Mouse (Mus musculus): ENCODE results near the gene Gstp3. TPM values are rescaled to one million over a fixed set of nuclear protein-coding genes. Genes with fewer than 3 reads are reported as not detected.

Gene Gstp3
- polyA plus RNA-seq, 1 experiment from 2014 or later = 0.32 TPM

- 7% methylated on average over 9 of the region's 9 CpGs for WGBS
- H3K27ac ChIP-seq = no peak overlapping the region
- no peaks in the 10 kb centered on the region for H3K36me3 ChIP-seq
- no peaks in the 10 kb centered on the region for H3K9me3 ChIP-seq
- H3K4me3 ChIP-seq = peak overlapping the region; percentile 51; the same call in 1 of the 2 replicates
- H3K4me1 ChIP-seq = peaks cover 50% of the 10 kb centered on the region
- peak overlapping the region; percentile 93 for H3K4me2 ChIP-seq
- no peak overlapping the region for H3K9ac ChIP-seq
- ATAC-seq (ENCODE audit: insufficient number of reproducible peaks, insufficient read depth, low FRiP score, low TSS enrichment, low read depth) = no peak
- peaks cover 44% of the 10 kb centered on the region for H3K27me3 ChIP-seq
These were observed 39.7 kb upstream of the Gstp3 start for GRCm38 (mm10) chr19:4099056-4099455.

- H3K9me3 ChIP-seq = no peaks in the 10 kb centered on the region
- peak overlapping the region; percentile 16; the same call in 1 of the 2 replicates for H3K9ac ChIP-seq
- H3K4me1 ChIP-seq = peaks cover 50% of the 10 kb centered on the region
- WGBS = 89% methylated on average over 13 of the region's 13 CpGs
- peak overlapping the region; percentile 81; the same call in 1 of the 2 replicates for H3K4me2 ChIP-seq
- H3K27me3 ChIP-seq = peaks cover 44% of the 10 kb centered on the region
- H3K27ac ChIP-seq = no peak overlapping the region
- H3K4me3 ChIP-seq = no peak overlapping the region
- ATAC-seq (ENCODE audit: insufficient number of reproducible peaks, insufficient read depth, low FRiP score, low TSS enrichment, low read depth) = no peak
- H3K36me3 ChIP-seq = no peaks in the 10 kb centered on the region
These were observed 39.1 kb upstream of the Gstp3 start for GRCm38 (mm10) chr19:4098426-4098825.

GRCm38 (mm10) chr19:4097441-4097825 lies 38.1 kb upstream of the Gstp3 start:
- Histone ChIP-seq H3K4me2 (peak overlapping the region; percentile 81), H3K27ac (peak overlapping the region; percentile 76), H3K9ac (peak overlapping the region; percentile 57), H3K4me1 (peaks cover 50% of the 10 kb centered on the region), H3K4me3 (peak overlapping the region; percentile 64), H3K36me3 (no peaks in the 10 kb centered on the region), H3K27me3 (peaks cover 36% of the 10 kb centered on the region), H3K9me3 (no peaks in the 10 kb centered on the region)
- ATAC-seq (ENCODE audit: insufficient number of reproducible peaks, insufficient read depth, low FRiP score, low TSS enrichment, low read depth) = peak; percentile 12
- 1% methylated on average over 21 of the region's 21 CpGs for WGBS

GRCm38 (mm10) chr19:4096642-4097440 lies 37.5 kb upstream of the Gstp3 start, which contains the start of gene Cdk2ap2:
TSS of gene Cdk2ap2 (plus strand) at chr19:4097182.
- ATAC-seq (ENCODE audit: insufficient number of reproducible peaks, insufficient read depth, low FRiP score, low TSS enrichment, low read depth) = peak; percentile 88
- H3K27ac ChIP-seq = peak within 1 kb of the TSS; percentile 76
- no peaks in the 10 kb centered on the region for H3K9me3 ChIP-seq

GRCm38 (mm10) chr19:4095802-4096201 lies 36.4 kb upstream of the Gstp3 start:
- Histone ChIP-seq H3K27me3 (peaks cover 20% of the 10 kb centered on the region), H3K4me1 (peaks cover 42% of the 10 kb centered on the region), H3K9me3 (no peaks in the 10 kb centered on the region), H3K36me3 (no peaks in the 10 kb centered on the region), H3K9ac (no peak overlapping the region), H3K4me2 (no peak overlapping the region), H3K27ac (no peak overlapping the region), H3K4me3 (no peak overlapping the region)
- 65% methylated on average over 3 of the region's 3 CpGs for WGBS
- no peak for ATAC-seq (ENCODE audit: insufficient number of reproducible peaks, insufficient read depth, low FRiP score, low TSS enrichment, low read depth)

More at GRCm38 (mm10) chr19:4096642-4097440, 37.5 kb upstream of the Gstp3 start, which contains the start of gene Cdk2ap2:
- Histone ChIP-seq H3K27me3 (peaks cover 30% of the 10 kb centered on the region), H3K4me1 (peaks cover 50% of the 10 kb centered on the region), H3K4me3 (peak within 1 kb of the TSS; percentile 64), H3K36me3 (no peaks in the 10 kb centered on the region), H3K9ac (peak within 1 kb of the TSS; percentile 67), H3K4me2 (peak within 1 kb of the TSS; percentile 81)
- WGBS = under 1% methylated on average over 65 of the region's 65 CpGs

GRCm38 (mm10) chr19:4094774-4095303 lies 35.5 kb upstream of the Gstp3 start:
- Histone ChIP-seq H3K4me3 (no peak overlapping the region), H3K36me3 (no peaks in the 10 kb centered on the region), H3K9ac (no peak overlapping the region), H3K27ac (no peak overlapping the region), H3K4me1 (peaks cover 33% of the 10 kb centered on the region), H3K27me3 (peaks cover 10% of the 10 kb centered on the region), H3K4me2 (no peak overlapping the region), H3K9me3 (no peaks in the 10 kb centered on the region)
- WGBS = 82% methylated on average over 5 of the region's 5 CpGs
- no peak for ATAC-seq (ENCODE audit: insufficient number of reproducible peaks, insufficient read depth, low FRiP score, low TSS enrichment, low read depth)

- H3K4me3 ChIP-seq = no peak overlapping the region
- H3K4me2 ChIP-seq = no peak overlapping the region
- ATAC-seq (ENCODE audit: insufficient number of reproducible peaks, insufficient read depth, low FRiP score, low TSS enrichment, low read depth) = no peak
- no peaks in the 10 kb centered on the region for H3K36me3 ChIP-seq
- H3K4me1 ChIP-seq = peaks cover 28% of the 10 kb centered on the region
- H3K27me3 ChIP-seq = peaks cover 5% of the 10 kb centered on the region
- WGBS = 72% methylated on average over 3 of the region's 3 CpGs
- peak overlapping the region; percentile 32; the same call in 1 of the 2 replicates for H3K9ac ChIP-seq
- H3K9me3 ChIP-seq = no peaks in the 10 kb centered on the region
- H3K27ac ChIP-seq = no peak overlapping the region
These were observed 35.0 kb upstream of the Gstp3 start for GRCm38 (mm10) chr19:4094348-4094747.

GRCm38 (mm10) chr19:4093772-4094171 lies 34.4 kb upstream of the Gstp3 start:
- no peak overlapping the region for H3K4me2 ChIP-seq
- H3K4me1 ChIP-seq = peaks cover 22% of the 10 kb centered on the region
- H3K9ac ChIP-seq = no peak overlapping the region
- H3K27ac ChIP-seq = no peak overlapping the region
- H3K27me3 ChIP-seq = no peaks in the 10 kb centered on the region; the same call in 1 of the 2 replicates
- ATAC-seq (ENCODE audit: insufficient number of reproducible peaks, insufficient read depth, low FRiP score, low TSS enrichment, low read depth) = no peak
- H3K4me3 ChIP-seq = no peak overlapping the region
- 70% methylated on average over 7 of the region's 7 CpGs for WGBS
- H3K9me3 ChIP-seq = no peaks in the 10 kb centered on the region
- H3K36me3 ChIP-seq = no peaks in the 10 kb centered on the region

GRCm38 (mm10) chr19:4092750-4093149 lies 33.4 kb upstream of the Gstp3 start:
- Histone ChIP-seq H3K27ac (no peak overlapping the region), H3K4me1 (peaks cover 13% of the 10 kb centered on the region), H3K9me3 (no peaks in the 10 kb centered on the region), H3K4me2 (no peak overlapping the region), H3K9ac (no peak overlapping the region), H3K4me3 (no peak overlapping the region), H3K36me3 (no peaks in the 10 kb centered on the region), H3K27me3 (no peaks in the 10 kb centered on the region; the same call in 1 of the 2 replicates)
- ATAC-seq (ENCODE audit: insufficient number of reproducible peaks, insufficient read depth, low FRiP score, low TSS enrichment, low read depth) = no peak
- 88% methylated on average over 3 of the region's 3 CpGs for WGBS

- no peaks in the 10 kb centered on the region for H3K9me3 ChIP-seq
- H3K4me3 ChIP-seq = no peak overlapping the region
- no peaks in the 10 kb centered on the region; the same call in 1 of the 2 replicates for H3K27me3 ChIP-seq
- no peak for ATAC-seq (ENCODE audit: insufficient number of reproducible peaks, insufficient read depth, low FRiP score, low TSS enrichment, low read depth)
- WGBS = 59% methylated on average over 2 of the region's 2 CpGs
- H3K4me2 ChIP-seq = no peak overlapping the region
- peaks cover 6% of the 10 kb centered on the region for H3K4me1 ChIP-seq
- no peaks in the 10 kb centered on the region for H3K36me3 ChIP-seq
- no peak overlapping the region for H3K27ac ChIP-seq
- no peak overlapping the region for H3K9ac ChIP-seq
These were observed 32.0 kb upstream of the Gstp3 start for GRCm38 (mm10) chr19:4091383-4091782.

- Histone ChIP-seq H3K4me3 (no peak overlapping the region), H3K4me1 (no peaks in the 10 kb centered on the region), H3K9ac (no peak overlapping the region), H3K27me3 (no peaks in the 10 kb centered on the region; the same call in 1 of the 2 replicates), H3K27ac (no peak overlapping the region), H3K4me2 (no peak overlapping the region), H3K9me3 (no peaks in the 10 kb centered on the region), H3K36me3 (no peaks in the 10 kb centered on the region)
- no peak for ATAC-seq (ENCODE audit: insufficient number of reproducible peaks, insufficient read depth, low FRiP score, low TSS enrichment, low read depth)
- WGBS = 88% methylated on average over 3 of the region's 3 CpGs
These were observed 31.1 kb upstream of the Gstp3 start for GRCm38 (mm10) chr19:4090446-4090845.

GRCm38 (mm10) chr19:4089128-4089527 lies 29.8 kb upstream of the Gstp3 start:
- no peak overlapping the region for H3K4me3 ChIP-seq
- no peaks in the 10 kb centered on the region for H3K9me3 ChIP-seq
- no peak overlapping the region for H3K4me2 ChIP-seq
- no peak overlapping the region for H3K9ac ChIP-seq
- no peaks in the 10 kb centered on the region for H3K36me3 ChIP-seq
- no peak overlapping the region for H3K27ac ChIP-seq
- WGBS = 76% methylated on average over 6 of the region's 6 CpGs
- no peaks in the 10 kb centered on the region for H3K4me1 ChIP-seq
- H3K27me3 ChIP-seq = peaks cover 6% of the 10 kb centered on the region; the same call in 1 of the 2 replicates
- ATAC-seq (ENCODE audit: insufficient number of reproducible peaks, insufficient read depth, low FRiP score, low TSS enrichment, low read depth) = no peak

Data from embryonic facial prominence, embryonic 13.5 days (tissue).